Mouse (Mus musculus) erythroblast, embryonic 14.5 days (primary cell): ENCODE measurements around the gene Grip1.

Experiments
- GATA1 ChIP-seq: IDR thresholded peaks from 2 replicates; pipeline ENCODE4 v1.6.1; 2012; ENCODE audit warnings: low read length, inconsistent platforms, mixed read lengths
- TAL1 ChIP-seq: IDR thresholded peaks from 3 replicates; pipeline ENCODE4 v1.6.1; 2012; ENCODE audit warnings: low read length, inconsistent platforms, mixed read lengths

GRCm38 (mm10) chr10:120038194-120038593, 584.6 kb downstream of the Grip1 start:
- no peak for TF ChIP-seq GATA1
- no peak for TF ChIP-seq TAL1
